In the genomic region with DNA sequence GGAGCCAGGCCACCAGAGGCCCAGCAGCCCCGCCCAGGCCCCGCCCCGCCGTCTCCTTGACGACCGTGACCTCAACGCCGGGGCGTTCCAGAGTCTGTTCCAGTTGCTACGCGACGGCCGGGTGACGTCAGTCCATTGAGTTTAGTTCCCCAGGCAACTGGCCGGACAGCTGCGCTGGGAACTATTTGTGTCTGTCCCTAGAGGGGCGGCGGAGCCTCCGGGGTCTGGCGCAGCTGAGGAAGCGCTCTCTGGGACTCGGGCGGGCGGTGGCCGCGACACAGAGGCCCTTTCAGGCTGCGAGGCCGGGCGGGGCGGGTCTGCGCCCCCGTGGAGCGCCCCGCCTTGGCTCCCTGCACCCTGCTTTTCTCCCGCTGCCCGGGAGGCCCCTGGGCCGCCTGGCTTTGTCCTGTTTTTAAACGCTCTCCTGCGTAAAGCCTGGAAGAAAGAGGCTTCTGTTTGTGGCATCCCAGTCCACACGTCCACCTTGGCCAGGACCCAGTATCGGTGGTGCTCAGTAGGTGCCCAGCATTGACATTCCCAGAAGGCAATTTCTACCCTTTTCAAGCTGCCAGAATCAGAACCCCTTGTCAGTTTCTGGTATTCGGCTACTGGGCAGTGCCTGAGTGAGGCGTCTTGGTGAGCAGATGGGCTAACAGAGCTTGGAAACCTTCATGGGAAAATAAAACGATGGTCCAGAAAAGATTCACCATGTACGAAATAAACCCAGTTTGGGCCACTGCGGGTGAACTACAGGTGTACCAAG, we compare ENCODE assay signal across 8 mouse cellular contexts. TPM values are rescaled to one million over a fixed set of nuclear protein-coding genes. Genes with fewer than 3 reads are reported as not detected.
DNase-seq lines count a peak whose midpoint lies in the region; ATAC-seq lines count a peak whose summit lies in the region.

No protein-coding gene starts in this region.

- peak overlapping the region; percentile 98 for H3K27ac ChIP-seq in hindbrain, embryonic 13.5 days

- ATAC-seq in hindbrain, embryonic 13.5 days (ENCODE audit: low FRiP score): peak; percentile 90

- peak overlapping the region; percentile 74 for H3K9ac ChIP-seq in hindbrain, embryonic 13.5 days

- peak overlapping the region; percentile 64 for H3K4me2 ChIP-seq in hindbrain, embryonic 13.5 days

- no peaks in the 10 kb centered on the region for H3K36me3 ChIP-seq in hindbrain, embryonic 13.5 days

- H3K9me3 ChIP-seq in hindbrain, embryonic 13.5 days: no peaks in the 10 kb centered on the region

- H3K4me3 ChIP-seq in hindbrain, embryonic 13.5 days: peak overlapping the region; percentile 40

- 2% methylated on average over 45 of the region's 46 CpGs for WGBS in hindbrain, embryonic 13.5 days

- DNase-seq in Muller cell, postnatal 12 days (ENCODE audit: inconsistent ontology term): peak; percentile 99
- peak; percentile 94 for DNase-seq in cerebellum, adult 9-11 months
- peak; percentile 98 to 99 for DNase-seq in frontal cortex, postnatal 10 days (ENCODE audit: low spot score in 2 of 2)
- peak; percentile 95 for DNase-seq in layer of hippocampus, postnatal 25 days (ENCODE audit: extremely low spot score in 1 of 2, low spot score in 1 of 2)
- peak; percentile 99 for DNase-seq in lung, postnatal 25 days (ENCODE audit: low spot score)
- peak; percentile 99 for DNase-seq in retina, embryonic 14.5 days (ENCODE audit: low spot score)
- peak; percentile 97 for DNase-seq in thymus, postnatal 4 days

- no peaks in the 10 kb centered on the region for H3K27me3 ChIP-seq in hindbrain, embryonic 13.5 days

- peaks cover 51% of the 10 kb centered on the region for H3K4me1 ChIP-seq in hindbrain, embryonic 13.5 days (replicated peaks)

RNA-seq across cellular contexts. Expression of a gene that starts 8.5 kb away (rescaled TPM):
- not detected in 2 replicates for polyA plus RNA-seq in hindbrain, embryonic 13.5 days (2015; fragmentation: Nextera tagmentation; extraction: Ambion mirVana)
- not detected for total RNA-seq in layer of hippocampus, postnatal 25 days (2021)

RNA-seq across cellular contexts. Expression of a gene that starts 8.6 kb away (rescaled TPM):
- not detected in 2 replicates for polyA plus RNA-seq in hindbrain, embryonic 13.5 days (2015; fragmentation: Nextera tagmentation; extraction: Ambion mirVana)
- total RNA-seq in layer of hippocampus, postnatal 25 days (2021): not detected

Comparison
In these comparisons a context has a peak if more than half of its experiments do, and no peak if none do; other contexts are left out.
1. Peak in every context shown above with its lines: DNase-seq, ATAC-seq, H3K4me3 ChIP-seq and H3K27ac ChIP-seq.